Mouse (Mus musculus) layer of hippocampus, postnatal 25 days (tissue): ENCODE results near the gene Dscaml1. TPM values are rescaled to one million over a fixed set of nuclear protein-coding genes. Genes with fewer than 3 reads are reported as not detected.
A peak's percentile ranks its signal among the peaks of the same experiment; 100 is the strongest.

Experiments used
- DNase-seq, 2 experiments: peaks; one replicate each; pipeline ENCODE4 v3.0.0; 2022; ENCODE audit warnings: mixed read lengths in 2 of 2, low spot score in 1 of 2; ENCODE audit errors: extremely low spot score in 1 of 2
- total RNA-seq, 2 experiments: library from RNA; stranded (reverse); gene quantifications; 2 replicates each; pipeline ENCODE4 v1.2.3; 2021

Dscaml1 gene
- total RNA-seq, 2 experiments from 2014 or later = 74.4 to 96.5 TPM

- no peak for DNase-seq
These were observed 15.3 kb upstream of the Dscaml1 start for GRCm38 (mm10) chr9:45411111-45411510.

DNA sequence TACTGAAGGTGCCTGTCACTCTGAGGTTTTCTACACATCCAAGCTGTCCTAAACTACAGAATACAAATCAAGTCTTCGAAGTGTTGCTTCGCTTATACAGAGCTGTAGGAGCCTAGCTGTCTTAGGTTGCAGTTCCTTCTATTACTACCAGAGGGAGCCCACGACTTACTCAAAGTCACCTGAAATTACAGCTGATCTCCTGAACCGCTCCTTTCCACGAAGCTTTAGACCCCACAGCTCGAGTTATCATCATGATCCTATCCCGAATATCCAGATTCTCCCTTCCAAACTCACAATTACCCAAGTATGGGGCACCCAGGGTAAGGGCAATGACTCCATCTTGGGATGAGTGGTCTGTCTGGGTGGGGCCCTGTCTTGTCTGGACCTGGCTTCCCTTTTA is 14.6 kb upstream of the Dscaml1 start:
- no peak for DNase-seq

DNA sequence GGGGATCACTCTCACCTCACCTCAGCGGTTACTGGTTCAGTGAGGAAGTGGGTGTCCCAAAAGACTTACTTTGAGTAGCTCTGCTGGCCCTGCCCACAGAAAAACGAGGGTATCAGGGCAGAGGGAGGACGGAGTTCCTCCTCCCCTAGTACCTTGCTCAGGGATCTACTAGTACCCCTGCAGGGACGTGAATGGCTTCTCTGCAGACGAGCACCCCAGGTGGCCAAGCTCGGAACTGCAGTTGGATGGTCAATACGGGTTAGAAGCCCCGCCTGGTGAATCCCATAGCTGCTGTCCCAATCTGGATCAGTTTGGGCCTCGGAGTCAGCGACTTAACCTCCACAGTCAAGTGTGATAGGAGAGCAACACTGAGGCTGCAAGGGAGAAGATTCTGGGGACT is 14.1 kb upstream of the Dscaml1 start:
- peak; percentile 95 to 100 for DNase-seq

GRCm38 (mm10) chr9:45412700-45413477 is 13.5 kb upstream of the Dscaml1 start:
- DNase-seq = no peak

DNA sequence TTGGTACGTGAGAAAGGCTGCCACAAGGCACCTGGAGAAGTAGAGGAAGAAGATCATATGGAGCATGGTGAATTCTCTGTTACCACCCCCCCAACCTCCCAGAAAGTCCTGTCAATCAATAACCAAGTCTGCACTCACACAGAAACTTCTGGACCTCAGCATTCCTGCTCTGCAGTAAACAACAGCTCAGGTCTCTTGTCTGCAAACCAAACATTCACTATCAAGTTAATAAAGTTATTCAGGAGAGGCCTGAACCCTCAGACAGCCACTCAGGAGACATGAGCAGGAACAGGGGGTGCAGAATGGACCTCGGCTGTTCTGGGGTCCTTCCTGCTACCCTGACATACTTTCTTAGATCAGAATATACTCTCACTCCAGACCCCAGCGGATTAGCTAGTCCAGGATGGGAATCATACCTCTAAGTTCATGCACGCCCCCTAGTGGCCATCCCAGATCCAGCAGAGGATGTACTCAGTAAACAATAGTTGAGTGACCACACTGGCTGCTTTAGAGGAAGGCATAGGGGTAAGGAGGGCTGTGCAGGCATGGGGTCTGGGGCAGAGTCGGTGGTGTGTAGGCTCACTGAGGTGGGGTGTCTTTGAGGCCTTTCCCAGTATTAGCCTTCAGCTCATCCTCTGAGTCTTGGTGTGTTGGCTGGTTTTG is 12.8 kb upstream of the Dscaml1 start:
- peak in 1 of 2 experiments; percentile 59 for DNase-seq

- DNase-seq = peak; percentile 78 to 93
These were observed 10.5 kb upstream of the Dscaml1 start for GRCm38 (mm10) chr9:45415912-45416311.

GRCm38 (mm10) chr9:45417245-45417644 is 9.2 kb upstream of the Dscaml1 start:
- peak in 1 of 2 experiments; percentile 67 for DNase-seq

- no peak for DNase-seq
These were observed 8.2 kb upstream of the Dscaml1 start for GRCm38 (mm10) chr9:45418252-45418651.

DNA sequence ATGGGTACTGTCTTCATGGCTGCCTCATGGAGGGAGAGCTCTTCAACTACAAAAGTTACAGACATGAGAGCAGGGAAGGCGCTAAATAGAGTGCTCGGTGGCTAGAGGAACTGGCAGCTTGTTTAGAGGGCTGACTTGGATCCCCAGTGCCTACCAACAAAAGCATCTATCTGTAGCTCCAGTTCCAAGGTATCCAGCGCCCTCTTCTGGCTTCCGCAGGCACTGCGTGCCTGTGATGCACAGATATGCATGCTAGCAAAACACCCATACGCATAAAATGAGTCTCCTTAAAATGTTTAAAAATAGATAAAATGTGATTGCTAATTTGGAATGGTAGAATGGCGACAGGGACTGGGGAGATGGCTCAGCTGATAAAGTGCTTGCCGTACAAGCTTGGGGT is 5.2 kb upstream of the Dscaml1 start:
- no peak for DNase-seq

DNA sequence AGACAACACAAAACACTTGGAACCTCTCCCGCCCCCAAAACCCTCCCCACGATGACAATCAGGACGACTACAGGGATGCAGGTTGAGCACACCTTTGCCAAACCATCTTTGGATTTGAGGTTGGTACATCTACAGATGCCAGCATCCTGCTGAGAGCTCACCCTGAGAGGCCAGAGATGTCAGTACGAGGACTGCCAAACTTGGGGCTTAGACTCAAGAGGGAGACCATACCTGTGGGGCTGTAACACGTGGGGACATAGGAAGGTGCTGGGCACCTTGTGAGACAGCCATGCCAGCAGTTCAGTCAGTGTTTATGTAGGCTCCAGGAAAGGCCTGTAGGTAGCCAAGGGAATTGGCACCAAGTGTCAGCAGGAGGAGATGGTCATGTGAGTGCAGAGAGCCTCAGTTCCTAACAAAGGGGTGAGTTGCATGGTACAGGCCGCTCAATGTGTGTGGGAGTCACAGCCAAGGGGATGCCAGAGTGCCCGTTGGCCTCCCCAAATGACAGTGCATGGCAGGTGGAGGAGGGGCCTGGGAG is 3.6 kb upstream of the Dscaml1 start:
- DNase-seq = no peak

- no peak for DNase-seq
These were observed 3.0 kb downstream of the Dscaml1 start for GRCm38 (mm10) chr9:45429392-45429791.

GRCm38 (mm10) chr9:45429951-45430697 is 3.7 kb downstream of the Dscaml1 start:
- DNase-seq = peak; percentile 65

- DNase-seq = no peak
These were observed 4.2 kb downstream of the Dscaml1 start for GRCm38 (mm10) chr9:45430698-45430959.

DNA sequence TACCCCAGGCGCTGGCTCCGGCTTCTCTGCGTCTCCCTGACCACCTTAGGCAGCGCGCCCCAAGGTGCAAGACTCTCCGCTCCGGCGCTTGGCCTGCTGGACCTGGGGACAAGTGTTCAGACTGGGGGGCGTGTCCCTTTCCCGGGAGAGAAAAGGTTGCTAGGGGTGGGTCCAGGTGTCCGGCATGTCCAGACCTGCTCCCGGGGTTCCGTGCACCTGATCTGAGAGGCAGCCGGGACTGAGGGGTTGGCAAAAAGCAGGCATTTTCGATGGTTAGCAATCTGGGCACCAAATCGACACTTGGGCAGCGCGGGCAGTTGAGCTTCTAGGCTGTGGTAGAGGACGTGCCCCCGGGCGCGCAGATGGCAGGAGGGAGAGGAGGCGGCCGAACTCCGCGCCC is 4.7 kb downstream of the Dscaml1 start:
- DNase-seq = no peak

- DNase-seq = no peak
These were observed 6.2 kb downstream of the Dscaml1 start for GRCm38 (mm10) chr9:45432639-45433038.

DNA sequence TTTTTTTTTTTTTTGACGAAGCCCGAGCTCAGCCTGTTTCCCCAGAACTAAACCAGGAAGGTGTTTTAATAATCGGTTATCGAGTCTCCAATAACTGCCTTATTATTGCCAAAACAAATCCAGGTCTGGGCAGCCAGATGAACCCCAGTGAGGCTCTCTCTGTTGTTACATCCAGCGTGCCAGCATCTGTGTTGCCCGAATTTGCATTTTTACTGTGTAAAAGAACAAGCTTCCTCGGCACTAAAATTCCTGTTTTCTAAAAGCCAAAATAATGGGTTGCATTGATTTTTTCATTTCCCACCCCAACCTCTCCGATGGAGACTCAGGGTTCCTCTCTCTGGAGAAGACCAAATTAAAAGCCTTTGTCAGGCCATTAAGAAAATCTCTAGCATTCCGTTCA is 6.7 kb downstream of the Dscaml1 start:
- no peak for DNase-seq

GRCm38 (mm10) chr9:45434171-45434570 is 7.7 kb downstream of the Dscaml1 start:
- peak in 1 of 2 experiments; percentile 49 for DNase-seq

DNA sequence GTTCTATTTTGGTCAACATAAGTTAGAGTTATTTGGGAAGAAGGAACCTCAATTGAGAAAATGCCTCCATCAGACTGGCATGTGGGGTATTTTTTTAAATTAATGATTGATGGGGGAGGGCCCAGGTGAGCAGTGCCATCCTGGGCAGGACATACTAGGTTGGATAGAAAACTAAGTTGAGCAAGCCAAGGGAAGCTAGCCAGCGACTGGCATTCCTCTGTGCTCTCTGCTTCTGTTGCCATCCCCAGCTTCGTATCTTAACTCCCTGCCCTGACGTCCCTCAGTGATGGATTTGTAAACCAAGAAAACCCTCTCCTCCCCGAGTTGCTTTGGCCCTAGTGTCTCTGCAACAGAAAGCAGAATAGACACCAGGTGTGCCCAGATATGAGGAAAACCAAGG is 12.6 kb downstream of the Dscaml1 start:
- no peak for DNase-seq

DNA sequence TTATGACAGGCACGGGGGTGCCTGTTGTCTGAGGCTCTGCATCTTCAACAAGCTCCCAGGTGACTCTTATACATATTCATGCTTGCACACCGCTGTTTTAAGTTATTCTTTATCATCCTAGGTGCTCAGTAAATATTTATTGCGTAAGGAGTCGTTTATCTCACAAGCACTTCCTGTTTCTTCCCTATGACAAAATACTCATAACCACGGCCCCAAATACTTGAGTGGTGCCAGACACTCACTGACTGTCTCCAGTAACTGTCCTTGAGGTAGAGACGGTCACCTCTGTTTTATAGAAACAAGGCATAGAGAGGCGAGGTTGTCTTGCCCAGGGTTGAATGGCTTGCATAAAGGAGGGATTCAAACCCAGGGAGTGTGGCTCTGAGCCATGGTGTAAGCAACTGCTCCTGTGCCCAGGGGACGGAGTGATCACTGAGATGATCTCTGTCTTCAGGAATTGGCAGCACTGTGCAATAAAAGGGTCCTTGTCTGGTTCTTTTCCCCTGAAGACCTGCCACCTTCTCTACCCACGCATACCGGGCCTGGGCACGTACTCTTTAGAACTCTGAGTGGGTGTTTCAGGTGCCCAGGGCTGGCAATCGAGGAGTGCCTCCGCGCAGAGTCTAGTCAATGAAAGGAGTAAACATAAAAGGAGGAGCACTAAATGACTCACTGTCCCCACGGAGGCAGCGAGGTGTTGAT is 13.8 kb downstream of the Dscaml1 start:
- no peak for DNase-seq

GRCm38 (mm10) chr9:45444251-45444798 is 17.9 kb downstream of the Dscaml1 start:
- no peak for DNase-seq
